Mouse (Mus musculus) c-Kit-positive CD71-positive TER-119-negative erythroid progenitor cells, embryonic 14.5 days (primary cell): Measurements from ENCODE around the gene Cnpy2.
"Not testable (repeated sequence)": the region's sequence is repeated elsewhere in the genome, so short reads cannot be mapped to it uniquely, and the experiment has no call there.

ENCODE experiments used
- DNase-seq: peaks from one replicate; pipeline ENCODE4 v3.0.0-alpha.2; 2013; ENCODE audit warnings: low read depth

The Cnpy2 gene

GRCm38 (mm10) chr10:128322141-128323108, at the start of gene Cnpy2:
Gene Cnpy2 (plus strand): TSS chr10:128322459.
- no peak for DNase-seq

DNA sequence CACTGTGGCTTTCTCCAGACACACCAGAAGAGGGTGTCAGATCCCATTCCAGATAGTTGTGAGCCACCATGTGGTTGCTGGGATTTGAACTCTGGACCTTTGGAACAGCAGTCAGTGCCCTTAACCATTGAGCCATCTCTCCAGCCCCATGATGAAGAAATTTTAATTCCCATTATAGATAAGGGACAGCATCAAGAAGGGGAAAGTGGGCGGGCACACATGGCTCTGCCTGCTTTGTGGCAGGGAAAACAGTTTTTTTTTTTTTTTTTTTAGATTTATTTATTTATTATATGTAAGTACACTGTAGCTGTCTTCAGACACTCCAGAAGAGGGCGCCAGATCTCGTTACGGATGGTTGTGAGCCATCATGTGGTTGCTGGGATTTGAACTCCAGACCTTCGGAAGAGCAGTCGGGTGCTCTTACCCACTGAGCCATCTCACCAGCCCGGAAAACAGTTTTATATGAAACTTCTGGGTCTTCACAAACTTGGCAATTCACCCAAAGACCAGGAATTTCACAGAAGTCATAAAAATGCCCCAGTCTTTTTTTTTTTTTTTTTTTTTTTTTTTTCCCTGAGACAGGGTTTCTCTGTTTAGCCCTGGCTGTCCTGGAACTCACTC, 49.3 kb upstream of the Cnpy2 start:
- not testable (repeated sequence) for DNase-seq

GRCm38 (mm10) chr10:128275374-128275773, 46.9 kb upstream of the Cnpy2 start:
- DNase-seq: not testable (repeated sequence)

- no peak for DNase-seq
Observed at GRCm38 (mm10) chr10:128278158-128278557, 44.1 kb upstream of the Cnpy2 start.

GRCm38 (mm10) chr10:128280943-128281342, 41.3 kb upstream of the Cnpy2 start:
- no peak for DNase-seq

GRCm38 (mm10) chr10:128281682-128282081, 40.6 kb upstream of the Cnpy2 start:
- DNase-seq: no peak

DNA sequence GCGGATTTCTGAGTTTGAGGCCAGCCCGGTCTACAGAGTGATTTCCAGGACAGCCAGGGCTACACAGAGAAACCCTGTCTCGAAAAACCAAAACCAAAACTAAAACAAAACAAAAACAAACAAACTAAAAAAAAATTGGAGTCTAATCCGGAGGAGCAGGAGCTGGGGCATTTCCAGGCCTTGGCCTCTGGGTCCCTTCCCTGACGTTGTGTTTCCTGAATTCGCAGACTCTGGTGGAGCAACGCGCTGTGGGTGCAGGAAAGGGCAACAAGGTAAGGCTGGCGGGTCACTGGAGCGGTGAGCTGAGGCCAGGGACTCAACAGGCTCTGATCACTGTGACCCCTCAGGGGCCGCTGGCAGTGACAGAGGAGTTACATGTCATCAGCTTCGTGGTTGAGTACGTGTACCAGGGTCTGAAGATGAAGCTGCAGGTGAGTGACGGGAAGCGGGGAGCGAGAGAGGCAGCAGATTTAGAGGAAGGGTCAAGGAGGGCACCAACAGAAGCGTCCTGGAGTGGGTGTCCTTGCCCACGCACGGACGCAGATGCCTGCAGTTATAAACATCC, 39.3 kb upstream of the Cnpy2 start:
- DNase-seq: no peak

- DNase-seq: peak; percentile 70
Observed at GRCm38 (mm10) chr10:128283604-128284579, 38.4 kb upstream of the Cnpy2 start.

- not testable (repeated sequence) for DNase-seq
Observed at GRCm38 (mm10) chr10:128290594-128290993, 31.7 kb upstream of the Cnpy2 start.

- DNase-seq: no peak
Observed at GRCm38 (mm10) chr10:128296370-128297090, 25.7 kb upstream of the Cnpy2 start.

GRCm38 (mm10) chr10:128297221-128297620, 25.0 kb upstream of the Cnpy2 start:
- DNase-seq: no peak

GRCm38 (mm10) chr10:128297622-128298021, 24.6 kb upstream of the Cnpy2 start:
- DNase-seq: no peak

- no peak for DNase-seq
Observed at GRCm38 (mm10) chr10:128298243-128298642, 24.0 kb upstream of the Cnpy2 start.

- DNase-seq: no peak
Observed at GRCm38 (mm10) chr10:128298702-128299171, 23.5 kb upstream of the Cnpy2 start, which contains the start of gene Il23a. Gene Il23a (minus strand): TSS chr10:128298752.

DNA sequence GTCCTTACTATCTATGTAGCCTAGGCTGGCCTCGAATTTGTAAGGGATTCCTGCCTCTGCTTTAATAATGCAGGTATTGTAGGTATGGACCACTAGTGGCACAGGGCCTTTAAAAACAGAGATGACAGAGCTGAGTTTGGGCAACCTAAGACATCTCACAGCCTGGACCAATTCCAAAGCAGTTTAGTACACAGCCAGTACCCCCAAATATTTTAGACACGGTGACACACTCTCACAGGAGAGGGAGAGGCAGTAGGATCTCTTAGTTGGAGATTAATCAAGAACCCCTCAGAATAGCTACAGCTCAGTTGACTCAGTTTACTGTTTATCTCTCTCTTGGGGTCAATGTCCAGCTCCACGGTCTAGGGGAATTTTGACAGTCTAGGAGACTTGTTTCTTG, 19.9 kb upstream of the Cnpy2 start:
- DNase-seq: no peak

DNA sequence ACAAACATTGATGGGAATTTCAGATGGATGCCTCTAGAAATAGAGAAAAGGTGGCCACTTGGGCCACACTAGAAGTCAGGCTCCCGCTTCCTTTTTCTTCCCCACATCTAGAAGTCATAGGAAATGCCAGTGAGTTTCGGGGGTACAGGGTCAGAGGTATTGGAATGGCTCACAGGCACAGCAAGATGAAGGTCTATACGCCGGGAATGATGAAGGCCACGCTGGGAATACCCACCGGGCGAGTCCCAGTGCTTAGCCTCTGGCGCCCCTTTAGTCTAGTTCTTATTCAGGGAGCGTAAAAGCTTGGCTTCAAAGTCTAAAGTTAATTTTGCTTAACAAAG, 19.5 kb upstream of the Cnpy2 start:
- no peak for DNase-seq

GRCm38 (mm10) chr10:128303126-128304021, 18.9 kb upstream of the Cnpy2 start, which contains the start of gene Pan2:
Gene Pan2 (plus strand): TSS chr10:128303335.
- DNase-seq: peak; percentile 99

GRCm38 (mm10) chr10:128309654-128310053, 12.6 kb upstream of the Cnpy2 start:
- no peak for DNase-seq

GRCm38 (mm10) chr10:128310177-128310576, 12.1 kb upstream of the Cnpy2 start:
- no peak for DNase-seq

DNA sequence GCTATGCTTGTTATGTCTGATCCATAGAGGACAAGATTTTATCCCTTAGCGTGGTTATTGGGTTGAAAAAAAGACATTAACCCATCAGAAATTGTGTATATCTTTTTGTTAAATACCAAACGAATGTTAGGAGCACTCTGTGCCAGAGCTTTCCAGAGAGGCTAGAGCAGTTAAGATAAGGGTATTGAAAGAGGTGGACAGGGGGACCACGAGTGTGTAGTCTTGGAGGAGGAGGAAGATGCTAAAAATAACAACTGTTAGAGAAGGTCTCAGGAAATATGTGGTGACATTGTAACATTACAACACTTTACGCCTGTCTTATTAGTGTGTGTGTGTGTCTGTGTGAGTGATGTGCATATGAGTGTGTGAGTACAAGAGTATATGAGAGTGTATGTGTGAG, 11.4 kb upstream of the Cnpy2 start:
- DNase-seq: no peak
